21 mouse cellular contexts compared by ENCODE assay signal in genomic region chr10:95850504-95850903, GRCm38 (mm10). TPM values are rescaled to one million over a fixed set of nuclear protein-coding genes. Genes with fewer than 3 reads are reported as not detected.
DNase-seq lines count a peak whose midpoint lies in the region; ATAC-seq lines count a peak whose summit lies in the region.
"Had no signal": no experiment of that assay in that cellular context is flagged by ENCODE, and none has a peak within 500 bp of the region (broad histone marks: within the 10 kb centered on the region; RNA-seq: fewer than 3 reads in every experiment).

No protein-coding gene starts in this region.

- 88% methylated on average over 3 of the region's 3 CpGs for WGBS in forebrain, embryonic 10.5 days
- WGBS in forebrain, embryonic 12.5 days, result 91% methylated on average over 3 of the region's 3 CpGs
- 81% methylated on average over 3 of the region's 3 CpGs for WGBS in kidney, embryonic 16.5 days

- H3K27ac ChIP-seq in forebrain, embryonic 10.5 days, result no peak overlapping the region
- no peak overlapping the region for H3K27ac ChIP-seq in forebrain, embryonic 12.5 days
- no peak overlapping the region for H3K27ac ChIP-seq in kidney, embryonic 16.5 days (ENCODE audit: low read length)
- H3K27ac ChIP-seq: heart, embryonic 13.5 days; liver, embryonic 14.5 days; midbrain, embryonic 13.5 days had no signal

- DNase-seq in forebrain, embryonic 10.5 days (ENCODE audit: extremely low spot score, low spot score), result peak; percentile 9
- peak; percentile 34 to 36 for DNase-seq in kidney, postnatal 36 days
- DNase-seq in 416B (ENCODE audit: low read depth), result peak; percentile 48
- DNase-seq in Muller cell, postnatal 12 days (ENCODE audit: inconsistent ontology term), result no peak
- DNase-seq in gastrocnemius, adult 18-20 months (ENCODE audit: low spot score), result no peak
- DNase-seq: gastrocnemius, postnatal 25 days; lung, postnatal 14 days had no signal

- no peak overlapping the region for H3K9ac ChIP-seq in forebrain, embryonic 12.5 days
- no peak overlapping the region for H3K9ac ChIP-seq in kidney, embryonic 16.5 days (replicated peaks; ENCODE audit: low read length)
- H3K9ac ChIP-seq: heart, embryonic 13.5 days; liver, embryonic 14.5 days; midbrain, embryonic 13.5 days had no signal

- no peaks in the 10 kb centered on the region for H3K36me3 ChIP-seq in forebrain, embryonic 10.5 days (replicated peaks)
- H3K36me3 ChIP-seq in forebrain, embryonic 12.5 days (replicated peaks), result no peaks in the 10 kb centered on the region
- H3K36me3 ChIP-seq in kidney, embryonic 16.5 days (ENCODE audit: insufficient read depth, low read length), result no peaks in the 10 kb centered on the region
- H3K36me3 ChIP-seq: heart, embryonic 13.5 days; midbrain, embryonic 13.5 days had no signal

- no peaks in the 10 kb centered on the region for H3K4me1 ChIP-seq in forebrain, embryonic 10.5 days
- no peaks in the 10 kb centered on the region for H3K4me1 ChIP-seq in forebrain, embryonic 12.5 days
- H3K4me1 ChIP-seq in kidney, embryonic 16.5 days (ENCODE audit: insufficient read depth, low read length), result no peaks in the 10 kb centered on the region
- H3K4me1 ChIP-seq: heart, embryonic 13.5 days; midbrain, embryonic 13.5 days had no signal

- no peak overlapping the region for H3K4me2 ChIP-seq in forebrain, embryonic 12.5 days
- no peak overlapping the region for H3K4me2 ChIP-seq in kidney, embryonic 16.5 days (replicated peaks; ENCODE audit: low read depth, low read length)
- H3K4me2 ChIP-seq: heart, embryonic 13.5 days; midbrain, embryonic 13.5 days had no signal

- H3K27me3 ChIP-seq in forebrain, embryonic 10.5 days (ENCODE audit: poor library complexity, severe bottlenecking), result no peaks in the 10 kb centered on the region
- H3K27me3 ChIP-seq in forebrain, embryonic 12.5 days, result no peaks in the 10 kb centered on the region
- H3K27me3 ChIP-seq in kidney, embryonic 16.5 days (ENCODE audit: insufficient read depth, low read length), result no peaks in the 10 kb centered on the region
- H3K27me3 ChIP-seq: heart, embryonic 13.5 days; midbrain, embryonic 13.5 days had no signal

- no peaks in the 10 kb centered on the region for H3K9me3 ChIP-seq in forebrain, embryonic 10.5 days
- H3K9me3 ChIP-seq in forebrain, embryonic 12.5 days, result no peaks in the 10 kb centered on the region
- H3K9me3 ChIP-seq in kidney, embryonic 16.5 days (ENCODE audit: low read length), result no peaks in the 10 kb centered on the region
- H3K9me3 ChIP-seq: heart, embryonic 13.5 days; midbrain, embryonic 13.5 days had no signal

- no peak for ATAC-seq in forebrain, embryonic 12.5 days (ENCODE audit: low FRiP score)
- no peak for ATAC-seq in kidney, embryonic 16.5 days (ENCODE audit: low FRiP score, low TSS enrichment)
- peak; percentile 62; the same call in 1 of the 2 replicates for ATAC-seq in common myeloid progenitor, adult 5-6 weeks (replicated peaks; ENCODE audit: low read depth, poor library complexity, severe bottlenecking)
- ATAC-seq: midbrain, embryonic 13.5 days had no signal

- no peak overlapping the region for H3K4me3 ChIP-seq in forebrain, embryonic 10.5 days
- H3K4me3 ChIP-seq in forebrain, embryonic 12.5 days (replicated peaks), result no peak overlapping the region
- H3K4me3 ChIP-seq in kidney, embryonic 16.5 days (ENCODE audit: low read length), result no peak overlapping the region
- H3K4me3 ChIP-seq: heart, embryonic 13.5 days; midbrain, embryonic 13.5 days had no signal

RNA-seq across cellular contexts. Expression of gene Gm33543, which starts 7.8 kb away (rescaled TPM):
- polyA plus RNA-seq in forebrain, embryonic 10.5 days (2016; fragmentation: Nextera tagmentation; extraction: Ambion mirVana), result not detected in 2 replicates
- not detected in 2 replicates for polyA plus RNA-seq in forebrain, embryonic 12.5 days (2016; fragmentation: Nextera tagmentation; extraction: Ambion mirVana)
- 0.19 and 0.28 TPM in 2 replicates for polyA plus RNA-seq in kidney, embryonic 16.5 days (2015; fragmentation: Nextera tagmentation; extraction: Ambion mirVana)
- not detected in 2 replicates for total RNA-seq in common myeloid progenitor, adult 5-6 weeks (2017)
- 1 to 10 TPM; 1.9 TPM for total RNA-seq in gastrocnemius, adult 18-20 months (2021)
- total RNA-seq: adrenal gland, postnatal 36 days; ES-E14; layer of hippocampus, postnatal 25 days had no signal
- polyA plus RNA-seq: C2C12; embryonic facial prominence, embryonic 11.5 days; heart, embryonic 13.5 days; hindbrain, embryonic 11.5 days; intestine, embryonic 14.5 days; limb, embryonic 11.5 days; liver, embryonic 14.5 days; midbrain, embryonic 13.5 days had no signal

Comparison
In these comparisons a context has a peak if more than half of its experiments do, and no peak if none do; other contexts are left out.
1. DNase-seq: peak in forebrain, embryonic 10.5 days (single experiment), kidney, postnatal 36 days (2 of 2) and 416B (single experiment); none in Muller cell, postnatal 12 days (single experiment) and gastrocnemius, adult 18-20 months (single experiment).